Mouse (Mus musculus) limb, embryonic 14.5 days (tissue): Measurements from ENCODE around the gene Gm20388. TPM values are rescaled to one million over a fixed set of nuclear protein-coding genes. Genes with fewer than 3 reads are reported as not detected.

Experiments
- ATAC-seq: fragments of 200-750 bp; cut with Nextera tagmentation; 2 replicates; pipeline ENCODE4 v1.8.0; 2017; ENCODE audit warnings: low read depth, moderate number of reproducible peaks, moderate TSS enrichment; ENCODE audit not compliant: low FRiP score
- DNase-seq: peaks from one replicate; pipeline ENCODE4 v3.0.0-alpha.2; 2015; ENCODE audit warnings: low spot score
- H3K27ac ChIP-seq: fragments of 300-500 bp; sonication (generic); replicated peaks from 2 replicates; pipeline ENCODE4 v1.5.1; 2014; ENCODE audit warnings: low read depth, mild to moderate bottlenecking, low read length, moderate library complexity, mixed read lengths
- H3K27me3 ChIP-seq: fragments of 300-500 bp; sonication (generic); 2 replicates; pipeline ENCODE4 v1.6.1; 2014; ENCODE audit warnings: low read length, mixed read lengths; ENCODE audit not compliant: control insufficient read depth, insufficient read depth
- H3K36me3 ChIP-seq: fragments of 300-500 bp; sonication (generic); 2 replicates; pipeline ENCODE4 v1.6.1; 2014; ENCODE audit warnings: mild to moderate bottlenecking, low read length, moderate library complexity, mixed read lengths; ENCODE audit not compliant: control insufficient read depth, insufficient read depth
- H3K4me1 ChIP-seq: fragments of 300-500 bp; sonication (generic); 2 replicates; pipeline ENCODE4 v1.6.1; 2014; ENCODE audit warnings: antibody characterized with exemption, low read length, mixed read lengths; ENCODE audit not compliant: control insufficient read depth, insufficient read depth
- H3K4me2 ChIP-seq: fragments of 300-500 bp; sonication (generic); replicated peaks from 2 replicates; pipeline ENCODE4 v1.6.1; 2014; ENCODE audit warnings: low read depth, mild to moderate bottlenecking, low read length, moderate library complexity; ENCODE audit not compliant: severe bottlenecking
- H3K4me3 ChIP-seq: fragments of 300-500 bp; sonication (generic); replicated peaks from 2 replicates; pipeline ENCODE4 v1.5.1; 2014; ENCODE audit warnings: low read length
- H3K9ac ChIP-seq: fragments of 300-500 bp; sonication (generic); 2 replicates; pipeline ENCODE4 v1.6.1; 2014; ENCODE audit warnings: mild to moderate bottlenecking, low read depth, low read length, moderate library complexity; ENCODE audit not compliant: severe bottlenecking
- H3K9me3 ChIP-seq: fragments of 300-500 bp; sonication (generic); 2 replicates; pipeline ENCODE4 v1.6.1; 2016; ENCODE audit warnings: low read length; ENCODE audit not compliant: control insufficient read depth
- POLR2A ChIP-seq: fragments of 200-500 bp; IDR thresholded peaks from 2 replicates; pipeline ENCODE4 v1.8.0; 2012; ENCODE audit warnings: inconsistent platforms, mild to moderate bottlenecking, moderate library complexity, borderline replicate concordance; ENCODE audit not compliant: insufficient read depth, insufficient read length; ENCODE audit errors: extremely low read depth
- WGBS: fragments of 180-500 bp; shearing (Covaris S2); extraction: QIAGEN DNeasy Blood & Tissue Kit; methylation state at CpG from one replicate; pipeline ENCODE4 v1.1.7; 2014; 5-methylcytosine and 5-hydroxymethylcytosine counted together
- polyA plus RNA-seq, 2 experiments: library from polyadenylated mRNA; depleted of rRNA in 1 of 2; stranded (reverse) in 1 of 2; unstranded in 1 of 2; fragments of >200 nt; fragmentation: Nextera tagmentation in 1 of 2; extraction: Ambion mirVana in 1 of 2; gene quantifications; 2 replicates each; pipeline versions ENCODE4 v1.2.1 to v1.2.3; 2012 to 2014

Gm20388 gene
- polyA plus RNA-seq, 2 experiments: 1.9 to 49.9 TPM

DNA sequence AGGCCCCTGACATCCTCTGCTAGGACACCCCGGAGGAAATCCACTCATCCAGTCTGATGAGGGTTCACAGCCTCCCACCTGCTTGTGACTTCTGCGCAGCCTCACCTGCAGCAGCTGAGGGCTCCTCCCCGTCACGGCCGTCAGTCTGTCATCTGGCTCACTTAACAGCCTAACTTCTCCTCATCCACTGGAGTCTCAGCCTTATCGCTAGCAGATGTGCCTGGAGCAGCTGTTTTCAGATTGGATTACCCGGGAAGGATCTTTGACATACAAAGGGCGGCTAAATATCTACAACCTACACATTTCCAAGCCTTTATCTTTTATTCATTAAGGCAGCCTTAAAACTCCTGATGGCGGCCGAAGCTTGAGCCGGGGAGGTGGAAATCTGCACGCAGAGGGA lies 3862.8 kb downstream of the Gm20388 start:
- no peaks in the 10 kb centered on the region for H3K9me3 ChIP-seq
- ATAC-seq: no peak
- H3K4me1 ChIP-seq: peaks cover 3% of the 10 kb centered on the region; the same call in 1 of the 2 replicates
- no peaks in the 10 kb centered on the region for H3K27me3 ChIP-seq
- H3K9ac ChIP-seq: 0 out of 2 replicates have a peak overlapping the region, but pooled peaks have one; percentile 40
- H3K4me2 ChIP-seq: 0 out of 2 replicates have a peak overlapping the region, but pooled peaks have one; percentile 10
- no peak for TF ChIP-seq POLR2A
- no peaks in the 10 kb centered on the region for H3K36me3 ChIP-seq
- H3K4me3 ChIP-seq: no peak overlapping the region
- WGBS: 36% methylated on average over 12 of the region's 12 CpGs
- no peak for DNase-seq
- no peak overlapping the region for H3K27ac ChIP-seq

DNA sequence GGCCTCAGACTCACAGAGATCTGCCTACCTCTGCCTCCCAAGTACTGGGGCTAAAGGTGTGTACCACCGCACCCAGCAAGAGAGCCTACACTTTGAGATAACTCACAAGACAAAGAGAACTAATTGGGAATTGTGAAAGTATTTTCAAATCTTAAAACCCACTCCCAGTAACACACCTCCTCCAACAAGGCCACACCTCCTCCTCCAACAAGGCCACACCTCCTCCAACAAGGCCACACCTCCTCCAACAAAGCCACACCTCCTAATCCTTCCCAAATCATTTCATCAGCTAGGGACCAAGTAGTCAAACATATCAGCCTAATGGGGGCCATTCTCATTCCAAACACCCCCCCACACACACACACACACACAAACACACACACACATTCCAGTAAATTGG lies 3863.8 kb downstream of the Gm20388 start:
- Histone ChIP-seq H3K27me3 (no peaks in the 10 kb centered on the region), H3K4me3 (no peak overlapping the region), H3K36me3 (no peaks in the 10 kb centered on the region), H3K27ac (no peak overlapping the region), H3K9ac (no peak overlapping the region), H3K9me3 (no peaks in the 10 kb centered on the region), H3K4me2 (no peak overlapping the region), H3K4me1 (peaks cover 3% of the 10 kb centered on the region; the same call in 1 of the 2 replicates)
- DNase-seq: no peak
- no peak for TF ChIP-seq POLR2A
- WGBS: 100% methylated on average over 1 of the region's 1 CpGs
- no peak for ATAC-seq

DNA sequence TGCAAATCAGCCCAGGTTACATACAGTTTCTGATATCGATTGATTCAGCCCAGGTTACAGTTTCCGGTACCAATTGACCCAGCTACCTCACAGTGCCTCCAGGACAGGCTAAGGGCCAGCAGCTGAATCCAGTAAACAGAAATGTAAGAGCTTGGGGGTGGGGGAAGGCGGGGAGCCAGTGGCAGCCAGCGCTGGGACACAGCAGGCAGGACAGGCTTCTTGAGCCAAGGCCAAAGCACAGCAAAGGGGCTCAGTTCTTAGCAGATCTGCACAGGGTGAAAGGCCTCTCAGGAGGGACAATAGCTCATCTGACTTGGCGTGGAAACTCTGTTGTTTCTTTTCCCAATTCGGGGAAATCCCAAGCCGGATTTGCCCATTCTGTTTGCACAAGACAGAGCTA lies 3866.7 kb downstream of the Gm20388 start:
- DNase-seq (no peak), ATAC-seq (no peak)
- H3K4me2 ChIP-seq: no peak overlapping the region
- H3K4me1 ChIP-seq: peaks cover 3% of the 10 kb centered on the region; the same call in 1 of the 2 replicates
- 62% methylated on average over 7 of the region's 7 CpGs for WGBS
- no peak for TF ChIP-seq POLR2A
- H3K27me3 ChIP-seq: no peaks in the 10 kb centered on the region
- no peak overlapping the region for H3K4me3 ChIP-seq
- H3K36me3 ChIP-seq: no peaks in the 10 kb centered on the region
- H3K9ac ChIP-seq: no peak overlapping the region
- no peak overlapping the region for H3K27ac ChIP-seq
- no peaks in the 10 kb centered on the region for H3K9me3 ChIP-seq

DNA sequence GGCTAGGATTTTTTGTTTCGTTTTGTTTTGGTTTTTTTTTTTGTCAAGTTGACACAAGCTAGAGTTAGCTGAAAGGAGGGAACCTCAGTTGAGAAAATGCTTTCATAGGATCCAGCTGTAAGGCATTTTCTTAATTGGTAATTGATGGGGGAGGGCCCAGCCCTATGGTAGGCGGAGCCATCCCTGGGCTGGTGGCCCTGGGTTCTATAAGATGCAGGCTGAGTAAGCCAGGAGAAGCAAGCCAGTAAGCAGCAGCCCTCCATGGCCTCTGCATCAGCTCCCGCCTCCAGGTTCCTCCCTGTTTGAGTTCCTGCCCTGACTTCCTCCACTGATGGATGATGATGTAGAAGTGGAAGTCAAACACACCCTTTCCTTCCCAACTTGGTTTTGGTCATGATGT lies 3869.8 kb downstream of the Gm20388 start:
- Histone ChIP-seq H3K36me3 (no peaks in the 10 kb centered on the region), H3K9ac (no peak overlapping the region), H3K4me2 (no peak overlapping the region), H3K4me3 (no peak overlapping the region), H3K4me1 (no peaks in the 10 kb centered on the region), H3K27ac (no peak overlapping the region), H3K9me3 (no peaks in the 10 kb centered on the region), H3K27me3 (no peaks in the 10 kb centered on the region)
- no peak for TF ChIP-seq POLR2A
- no peak for DNase-seq
- no peak for ATAC-seq
- WGBS: 46% methylated on average over 3 of the region's 3 CpGs

DNA sequence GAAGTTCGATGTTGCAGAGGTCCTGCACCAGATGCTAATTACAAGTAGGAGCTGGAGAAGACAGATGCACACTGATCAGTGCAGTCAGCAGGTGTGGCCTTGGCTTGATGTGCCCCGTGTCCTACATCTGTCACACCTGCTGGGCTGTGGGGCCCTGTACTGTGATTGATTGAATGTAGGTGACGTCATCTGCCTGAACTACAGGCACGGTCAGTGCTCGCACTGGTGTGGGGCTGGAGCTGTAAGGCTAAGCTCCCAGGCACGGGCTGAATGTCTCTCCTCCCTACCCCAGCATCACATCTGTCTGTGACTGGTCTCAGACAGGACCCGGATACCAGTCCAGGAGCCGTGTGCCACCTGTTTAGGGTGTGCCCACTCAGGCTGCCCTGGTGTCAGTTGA lies 3870.6 kb downstream of the Gm20388 start:
- no peak overlapping the region for H3K4me3 ChIP-seq
- no peaks in the 10 kb centered on the region for H3K36me3 ChIP-seq
- ATAC-seq: no peak
- H3K4me1 ChIP-seq: no peaks in the 10 kb centered on the region
- H3K27me3 ChIP-seq: no peaks in the 10 kb centered on the region
- TF ChIP-seq POLR2A: no peak
- WGBS: 25% methylated on average over 8 of the region's 8 CpGs
- DNase-seq: no peak
- no peak overlapping the region for H3K4me2 ChIP-seq
- H3K9me3 ChIP-seq: no peaks in the 10 kb centered on the region
- no peak overlapping the region for H3K27ac ChIP-seq
- no peak overlapping the region for H3K9ac ChIP-seq
